ENCODE assay signal across 19 mouse cellular contexts in genomic region chr2:60843633-60844032, GRCm38 (mm10).
DNase-seq lines count a peak whose midpoint lies in the region; ATAC-seq and TF ChIP-seq lines count a peak whose summit lies in the region.
"Had no signal": no experiment of that assay in that cellular context is flagged by ENCODE, and none has a peak within 500 bp of the region (broad histone marks: within the 10 kb centered on the region; RNA-seq: fewer than 3 reads in every experiment).

No protein-coding gene starts in this region.

- 66% methylated on average over 3 of the region's 3 CpGs for WGBS in lung, embryonic 15.5 days
- WGBS in lung, postnatal 0 days = 50% methylated on average over 3 of the region's 3 CpGs
- 84% methylated on average over 3 of the region's 3 CpGs for WGBS in macrophage (ENCODE audit: missing documents)
- WGBS in kidney, embryonic 14.5 days = 84% methylated on average over 3 of the region's 3 CpGs

- ATAC-seq in lung, embryonic 15.5 days (ENCODE audit: borderline replicate concordance, extremely low read depth, low FRiP score, low TSS enrichment) = no peak
- ATAC-seq in lung, postnatal 0 days = no peak
- no peak for ATAC-seq in kidney, embryonic 14.5 days (ENCODE audit: low FRiP score, low TSS enrichment)
- ATAC-seq: forebrain, embryonic 13.5 days; forebrain, embryonic 15.5 days had no signal

- no peak overlapping the region for H3K9ac ChIP-seq in lung, embryonic 15.5 days
- H3K9ac ChIP-seq in lung, postnatal 0 days (replicated peaks; ENCODE audit: low read depth) = no peak overlapping the region
- H3K9ac ChIP-seq in kidney, embryonic 14.5 days (ENCODE audit: low read depth, low read length) = no peak overlapping the region
- H3K9ac ChIP-seq: embryonic facial prominence, embryonic 12.5 days; forebrain, embryonic 13.5 days; forebrain, embryonic 15.5 days had no signal

- H3K79me2 ChIP-seq in macrophage (ENCODE audit: inconsistent target) = peaks cover 98% of the 10 kb centered on the region

- TF ChIP-seq EP300 in lung, postnatal 0 days (IDR thresholded peaks at IDR 0.05) = peak; percentile 55

- no peaks in the 10 kb centered on the region for H3K27me3 ChIP-seq in lung, embryonic 15.5 days
- no peaks in the 10 kb centered on the region for H3K27me3 ChIP-seq in lung, postnatal 0 days (replicated peaks; ENCODE audit: insufficient read depth, low read length)
- H3K27me3 ChIP-seq in kidney, embryonic 14.5 days (ENCODE audit: control insufficient read depth, insufficient read depth, low read length) = no peaks in the 10 kb centered on the region
- H3K27me3 ChIP-seq: embryonic facial prominence, embryonic 12.5 days; forebrain, embryonic 15.5 days had no signal

- H3K9me3 ChIP-seq in lung, embryonic 15.5 days = no peaks in the 10 kb centered on the region
- H3K9me3 ChIP-seq in lung, postnatal 0 days (ENCODE audit: low read length) = no peaks in the 10 kb centered on the region
- no peaks in the 10 kb centered on the region for H3K9me3 ChIP-seq in kidney, embryonic 14.5 days (ENCODE audit: control insufficient read depth, low read length)
- H3K9me3 ChIP-seq: embryonic facial prominence, embryonic 10.5 days; embryonic facial prominence, embryonic 12.5 days; forebrain, embryonic 13.5 days; forebrain, embryonic 15.5 days had no signal

- H3K4me1 ChIP-seq in lung, embryonic 15.5 days = peaks cover 40% of the 10 kb centered on the region
- H3K4me1 ChIP-seq in lung, postnatal 0 days (ENCODE audit: insufficient read depth, low read depth, low read length) = peaks cover 21% of the 10 kb centered on the region; the same call in 1 of the 2 replicates
- no peaks in the 10 kb centered on the region for H3K4me1 ChIP-seq in kidney, embryonic 14.5 days (ENCODE audit: control insufficient read depth, insufficient read depth, low read length)
- H3K4me1 ChIP-seq: forebrain, embryonic 13.5 days; forebrain, embryonic 15.5 days had no signal

- no peak overlapping the region for H3K4me2 ChIP-seq in lung, embryonic 15.5 days
- no peak overlapping the region for H3K4me2 ChIP-seq in lung, postnatal 0 days (replicated peaks; ENCODE audit: low read depth, low read length)
- no peak overlapping the region for H3K4me2 ChIP-seq in kidney, embryonic 14.5 days (replicated peaks; ENCODE audit: low read depth, low read length)
- H3K4me2 ChIP-seq: embryonic facial prominence, embryonic 12.5 days; forebrain, embryonic 13.5 days; forebrain, embryonic 15.5 days had no signal

- H3K4me3 ChIP-seq in lung, embryonic 15.5 days = no peak overlapping the region
- H3K4me3 ChIP-seq in lung, postnatal 0 days (ENCODE audit: low read depth, low read length) = no peak overlapping the region
- H3K4me3 ChIP-seq in macrophage (ENCODE audit: inconsistent target) = no peak overlapping the region
- no peak overlapping the region for H3K4me3 ChIP-seq in kidney, embryonic 14.5 days (ENCODE audit: low read length)
- H3K4me3 ChIP-seq: embryonic facial prominence, embryonic 10.5 days; embryonic facial prominence, embryonic 12.5 days; forebrain, embryonic 13.5 days; forebrain, embryonic 15.5 days had no signal

- peak overlapping the region; percentile 66; the same call in 1 of the 2 replicates for H3K27ac ChIP-seq in lung, embryonic 15.5 days
- 0 out of 2 replicates have a peak overlapping the region, but pooled peaks have one; percentile 10 for H3K27ac ChIP-seq in lung, postnatal 0 days (ENCODE audit: low read length)
- peak overlapping the region; percentile 81 for H3K27ac ChIP-seq in macrophage
- no peak overlapping the region for H3K27ac ChIP-seq in kidney, embryonic 14.5 days (ENCODE audit: low read depth, low read length)
- H3K27ac ChIP-seq: embryonic facial prominence, embryonic 12.5 days; forebrain, embryonic 13.5 days; forebrain, embryonic 15.5 days had no signal

- TF ChIP-seq CTCF in lung, postnatal 0 days (IDR thresholded peaks at IDR 0.05) = no peak

- no peak for DNase-seq in lung, postnatal 10 days
- DNase-seq in lung, postnatal 0 days (ENCODE audit: low spot score) = peak; percentile 57
- no peak for DNase-seq in lung, postnatal 25 days (ENCODE audit: low spot score)
- no peak for DNase-seq in ovary, postnatal 10 days (ENCODE audit: low spot score)
- DNase-seq: adrenal gland, adult 2 months; adrenal gland, postnatal 10 days; adrenal gland, postnatal 25 days; cerebellum, adult 11-12 months; cerebellum, adult 2 months; cerebellum, adult 9-10 months; cerebellum, postnatal 10 days; cerebellum, postnatal 25 days had no signal

- H3K36me3 ChIP-seq in lung, embryonic 15.5 days = peaks cover 4% of the 10 kb centered on the region; the same call in 1 of the 2 replicates
- peaks cover 9% of the 10 kb centered on the region; the same call in 1 of the 2 replicates for H3K36me3 ChIP-seq in lung, postnatal 0 days (ENCODE audit: insufficient read depth, low read length)
- H3K36me3 ChIP-seq in macrophage (ENCODE audit: inconsistent target) = peaks cover 13% of the 10 kb centered on the region; the same call in 1 of the 2 replicates
- peaks cover 12% of the 10 kb centered on the region; the same call in 1 of the 2 replicates for H3K36me3 ChIP-seq in kidney, embryonic 14.5 days (ENCODE audit: control insufficient read depth, insufficient read depth, low read length)
- H3K36me3 ChIP-seq: forebrain, embryonic 15.5 days had no signal
